Mouse (Mus musculus) bone marrow macrophage, adult 2 months (primary cell): ENCODE results near the gene Asf1b.

Experiments
- CTCF ChIP-seq: IDR thresholded peaks from 2 replicates; pipeline ENCODE4 v1.5.1; 2012; ENCODE audit warnings: low read depth, mild to moderate bottlenecking, low read length, moderate library complexity
- POLR2A ChIP-seq: IDR thresholded peaks from 2 replicates; pipeline ENCODE4 v1.6.1; 2012; ENCODE audit warnings: mild to moderate bottlenecking, low read depth, low read length, borderline replicate concordance

- no peak for TF ChIP-seq POLR2A
- no peak for TF ChIP-seq CTCF
Measured at GRCm38 (mm10) chr8:83941066-83941677, 14.1 kb upstream of the Asf1b start.
